Mouse (Mus musculus) erythroblast, embryonic 14.5 days (primary cell): Measurements from ENCODE around the gene Prkce.

Source experiments
- GATA1 ChIP-seq: IDR thresholded peaks from 2 replicates; pipeline ENCODE4 v1.6.1; 2012; ENCODE audit warnings: low read length, inconsistent platforms, mixed read lengths
- TAL1 ChIP-seq: IDR thresholded peaks from 3 replicates; pipeline ENCODE4 v1.6.1; 2012; ENCODE audit warnings: low read length, inconsistent platforms, mixed read lengths

DNA sequence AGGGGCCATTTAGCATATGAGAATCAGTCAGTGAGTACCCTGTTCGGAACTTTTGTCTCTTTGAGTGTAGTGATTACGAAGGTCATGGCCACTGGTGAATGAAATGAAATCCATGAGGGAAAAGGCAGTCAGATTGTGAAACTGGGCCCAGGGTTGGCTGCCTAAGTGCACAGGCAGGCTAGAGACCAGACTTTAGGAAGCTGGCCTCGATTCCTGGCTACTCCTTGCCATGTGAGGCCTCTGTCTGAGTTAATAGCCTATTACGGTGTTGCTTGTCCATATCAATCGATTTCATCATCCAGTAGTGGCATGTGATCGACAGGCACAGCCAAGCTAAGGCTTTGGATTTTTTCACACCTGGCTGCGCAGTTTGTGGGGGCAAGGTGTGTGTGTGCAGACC lies 34.4 kb downstream of the Prkce start:
- TF ChIP-seq GATA1 (no peak), TAL1 (no peak)
